Mouse (Mus musculus) E14TG2a.4 (cell line): ENCODE data around the gene Mtch1.
"Not testable (repeated sequence)": the region's sequence is repeated elsewhere in the genome, so short reads cannot be mapped to it uniquely, and the experiment has no call there.

ENCODE experiments used
- H3K27me3 ChIP-seq: 2 replicates; pipeline ENCODE4 v1.6.1; 2014; ENCODE audit warnings: low read length, control low read depth; ENCODE audit not compliant: insufficient read depth
- H3K36me3 ChIP-seq: 2 replicates; pipeline ENCODE4 v1.6.1; 2014; ENCODE audit warnings: low read length, control low read depth; ENCODE audit not compliant: insufficient read depth
- H3K4me1 ChIP-seq: replicated peaks from 2 replicates; pipeline ENCODE4 v1.6.1; 2014; ENCODE audit warnings: low read depth, low read length, control low read depth
- H3K4me3 ChIP-seq: replicated peaks from 2 replicates; pipeline ENCODE4 v1.5.1; 2014; ENCODE audit warnings: mild to moderate bottlenecking, low read length
- H3K9me3 ChIP-seq: 2 replicates; pipeline ENCODE4 v1.6.1; 2014; ENCODE audit warnings: low read length, control low read depth
- CTCF ChIP-seq: conservative IDR thresholded peaks from 2 replicates; pipeline ENCODE4 v1.5.1; 2014; ENCODE audit warnings: low read length
- NANOG ChIP-seq: IDR thresholded peaks from 2 replicates; pipeline ENCODE4 v1.6.1; 2014; ENCODE audit warnings: borderline replicate concordance, low read length, mixed read lengths
- POU5F1 ChIP-seq: IDR thresholded peaks from 2 replicates; pipeline ENCODE4 v1.6.1; 2014; ENCODE audit warnings: low read length, borderline replicate concordance

Mtch1 gene

DNA sequence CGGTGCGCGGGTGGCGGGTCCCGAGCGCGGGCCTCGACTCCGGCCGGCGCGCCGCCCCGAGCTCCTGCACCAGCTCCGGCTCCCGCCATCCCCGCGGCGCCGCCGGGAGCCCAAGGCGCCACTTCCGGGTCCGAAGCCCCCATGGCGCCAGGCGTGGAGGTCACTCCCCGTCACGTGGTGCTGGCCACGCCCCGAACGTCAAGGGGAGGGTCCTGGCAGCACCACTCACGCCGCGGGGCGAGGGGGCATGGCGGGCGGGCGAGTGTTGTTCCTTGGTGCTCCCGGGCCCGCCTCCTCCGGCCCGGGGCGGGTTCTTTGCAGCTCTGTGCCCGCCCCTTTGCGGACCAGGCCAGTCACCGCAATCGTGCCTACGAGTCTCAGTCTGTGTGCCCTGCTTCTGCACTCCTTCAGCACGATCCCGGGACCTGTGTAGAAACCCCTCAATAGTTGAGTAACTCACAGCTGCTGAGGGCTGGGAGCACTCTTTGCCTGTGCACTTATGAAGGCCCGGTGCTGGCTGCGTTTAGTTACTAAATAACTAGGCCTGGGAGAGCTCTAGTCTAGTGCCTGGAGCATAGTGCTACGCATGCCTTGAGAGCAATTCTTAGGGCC is at the start of gene Mtch1:
Gene Mtch1 (minus strand): TSS at position 290 of the 612 bp plus-strand sequence.
- H3K9me3 ChIP-seq, result no peaks in the 10 kb centered on the region
- peak within 1 kb of the TSS; percentile 89 for H3K4me3 ChIP-seq
- TF ChIP-seq CTCF (no peak), POU5F1 (no peak), NANOG (no peak)
- no peaks in the 10 kb centered on the region for H3K27me3 ChIP-seq
- peaks cover 67% of the 10 kb centered on the region for H3K4me1 ChIP-seq
- peaks cover 22% of the 10 kb centered on the region for H3K36me3 ChIP-seq

DNA sequence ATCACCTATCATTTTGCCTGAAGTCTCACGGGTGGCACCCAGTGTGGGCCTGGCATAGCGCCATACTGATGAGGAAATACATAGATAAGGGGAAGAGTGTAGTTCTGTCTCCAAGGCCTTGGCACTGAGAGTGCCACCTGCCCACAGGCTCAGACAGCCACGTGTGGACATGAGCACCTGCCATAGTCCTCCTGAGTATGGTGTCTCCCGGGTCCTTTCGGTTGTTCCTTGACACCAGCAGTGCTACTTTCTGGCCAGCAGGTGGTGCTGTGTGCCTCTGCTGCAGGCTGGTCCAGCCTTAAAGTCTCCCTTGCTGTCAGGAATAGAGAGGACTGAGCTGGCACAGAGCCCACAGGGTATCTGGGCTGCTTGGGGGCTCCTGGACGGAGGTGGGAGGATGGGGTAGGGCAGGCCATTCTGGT is 49.1 kb upstream of the Mtch1 start:
- Histone ChIP-seq H3K4me1 (peaks cover 87% of the 10 kb centered on the region), H3K27me3 (peaks cover 73% of the 10 kb centered on the region), H3K4me3 (no peak overlapping the region), H3K9me3 (peaks cover 5% of the 10 kb centered on the region; the same call in 1 of the 2 replicates), H3K36me3 (no peaks in the 10 kb centered on the region)
- no peak for TF ChIP-seq NANOG
- peak; percentile 94 for TF ChIP-seq CTCF

DNA sequence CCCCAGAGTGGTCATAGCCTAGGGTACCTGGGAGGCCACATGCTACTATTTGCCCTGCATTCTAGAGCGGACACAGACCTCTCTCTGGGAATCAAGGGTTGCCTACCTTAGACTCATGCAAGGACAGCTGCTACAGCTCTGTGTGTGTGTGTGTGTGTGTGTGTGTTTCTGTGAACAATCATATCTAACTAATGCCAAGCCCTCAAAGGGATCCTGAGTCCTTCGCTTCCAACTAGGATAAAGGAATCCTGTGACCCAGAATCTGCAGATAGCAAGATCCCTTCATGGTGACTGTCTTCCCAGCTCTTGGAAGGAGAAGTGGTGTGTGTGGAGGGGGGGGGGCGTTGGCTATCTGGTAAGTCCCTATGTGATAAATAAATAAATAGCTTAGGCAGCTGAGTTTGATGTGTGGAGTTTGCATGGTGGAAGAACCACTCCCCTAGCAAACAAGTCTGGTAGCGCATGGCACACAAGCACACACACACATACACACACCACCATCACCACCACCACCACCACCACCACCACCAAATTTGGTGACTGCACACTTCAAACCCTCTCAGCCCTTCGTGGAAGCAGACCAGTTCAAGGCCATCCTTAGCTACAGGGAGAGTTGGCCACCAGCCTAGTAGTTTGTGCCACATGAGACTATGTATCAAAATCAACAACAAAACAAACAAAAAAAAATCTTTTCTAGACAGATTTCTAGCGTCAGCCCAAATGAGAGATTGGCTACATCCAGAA is 48.5 kb upstream of the Mtch1 start:
- Histone ChIP-seq H3K36me3 (no peaks in the 10 kb centered on the region), H3K9me3 (no peaks in the 10 kb centered on the region), H3K4me1 (peaks cover 83% of the 10 kb centered on the region), H3K4me3 (no peak overlapping the region), H3K27me3 (peaks cover 68% of the 10 kb centered on the region)
- TF ChIP-seq CTCF (no peak), NANOG (no peak), POU5F1 (no peak)

DNA sequence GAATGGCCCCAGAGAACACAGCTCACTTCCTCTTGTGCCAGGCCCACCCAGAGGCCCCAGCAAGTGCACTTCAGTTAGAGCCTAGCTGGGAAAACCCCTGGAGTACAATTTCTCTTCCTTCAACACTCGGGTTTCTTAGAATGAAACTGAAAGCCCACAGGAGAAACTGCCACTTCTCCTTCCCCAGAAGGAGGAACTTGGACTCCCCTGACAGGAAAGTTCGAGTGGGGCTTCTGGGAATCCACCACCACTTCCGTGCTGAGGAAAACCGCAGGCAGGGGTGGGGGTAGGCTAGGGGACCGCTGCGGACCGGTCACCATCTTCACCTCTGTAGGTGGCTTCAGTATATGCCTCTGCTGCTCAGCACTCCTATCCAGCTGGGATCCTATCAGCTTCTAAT is 47.6 kb upstream of the Mtch1 start:
- no peak overlapping the region for H3K4me3 ChIP-seq
- TF ChIP-seq NANOG, result no peak
- TF ChIP-seq POU5F1, result no peak
- TF ChIP-seq CTCF, result no peak
- peaks cover 64% of the 10 kb centered on the region for H3K27me3 ChIP-seq
- H3K9me3 ChIP-seq, result no peaks in the 10 kb centered on the region
- peaks cover 77% of the 10 kb centered on the region for H3K4me1 ChIP-seq
- no peaks in the 10 kb centered on the region for H3K36me3 ChIP-seq

DNA sequence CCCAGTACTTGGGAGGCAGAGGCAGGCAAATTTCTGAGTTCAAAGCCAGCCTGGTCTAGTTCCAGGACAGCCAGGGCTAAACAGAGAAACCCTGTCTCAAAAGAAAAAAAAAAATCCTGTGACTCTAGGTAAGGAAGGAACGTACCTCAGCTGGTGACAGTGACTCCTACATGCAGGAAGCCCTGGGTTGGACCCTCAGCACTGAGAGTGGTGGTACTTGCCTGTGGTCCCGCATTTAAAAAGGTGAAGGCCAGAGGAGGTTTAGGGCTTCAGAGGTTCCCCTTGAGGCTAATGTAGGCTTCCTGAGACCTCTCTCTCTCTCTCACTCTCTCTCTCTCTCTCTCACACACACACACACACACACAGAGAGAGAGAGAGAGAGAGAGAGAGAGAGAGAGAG is 47.0 kb upstream of the Mtch1 start:
- Histone ChIP-seq H3K4me1 (peaks cover 71% of the 10 kb centered on the region), H3K27me3 (peaks cover 58% of the 10 kb centered on the region)
- not testable (repeated sequence) for H3K9me3 ChIP-seq, H3K4me3 ChIP-seq, H3K36me3 ChIP-seq

DNA sequence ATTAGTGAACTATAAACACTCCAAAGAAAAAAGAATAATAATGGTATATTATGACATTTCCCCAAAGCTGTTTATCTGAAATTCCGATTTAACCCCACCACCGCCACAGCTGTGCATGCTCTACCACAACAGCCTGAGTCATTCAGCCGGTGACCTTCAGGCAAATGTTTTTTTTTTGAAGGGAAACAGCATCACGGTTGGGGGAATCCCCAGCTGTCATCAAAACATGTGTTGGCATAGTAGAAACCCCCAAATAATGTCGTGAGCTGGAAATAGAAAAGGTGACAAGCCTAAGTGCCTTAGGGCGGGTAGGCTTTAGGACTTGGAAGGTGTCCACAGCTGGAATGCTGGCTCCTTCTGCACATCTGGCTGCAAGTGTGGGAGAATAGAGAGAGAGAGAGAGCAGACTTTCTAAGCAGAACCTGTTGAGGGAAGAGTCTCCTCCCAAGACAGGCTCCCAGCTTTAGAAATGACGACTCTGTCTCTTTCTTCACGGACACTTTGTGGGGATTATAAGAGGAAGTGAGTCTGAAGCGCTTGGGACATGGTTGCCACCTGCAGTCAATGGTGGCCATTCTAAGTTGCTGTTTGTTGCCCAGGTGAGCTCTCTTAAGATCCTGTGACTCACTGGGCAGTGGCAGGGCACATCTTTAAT is 46.5 kb upstream of the Mtch1 start:
- H3K4me3 ChIP-seq, result no peak overlapping the region
- H3K36me3 ChIP-seq, result no peaks in the 10 kb centered on the region
- no peaks in the 10 kb centered on the region for H3K9me3 ChIP-seq
- TF ChIP-seq POU5F1 (no peak), NANOG (no peak), CTCF (no peak)
- H3K27me3 ChIP-seq, result peaks cover 53% of the 10 kb centered on the region
- peaks cover 71% of the 10 kb centered on the region for H3K4me1 ChIP-seq

DNA sequence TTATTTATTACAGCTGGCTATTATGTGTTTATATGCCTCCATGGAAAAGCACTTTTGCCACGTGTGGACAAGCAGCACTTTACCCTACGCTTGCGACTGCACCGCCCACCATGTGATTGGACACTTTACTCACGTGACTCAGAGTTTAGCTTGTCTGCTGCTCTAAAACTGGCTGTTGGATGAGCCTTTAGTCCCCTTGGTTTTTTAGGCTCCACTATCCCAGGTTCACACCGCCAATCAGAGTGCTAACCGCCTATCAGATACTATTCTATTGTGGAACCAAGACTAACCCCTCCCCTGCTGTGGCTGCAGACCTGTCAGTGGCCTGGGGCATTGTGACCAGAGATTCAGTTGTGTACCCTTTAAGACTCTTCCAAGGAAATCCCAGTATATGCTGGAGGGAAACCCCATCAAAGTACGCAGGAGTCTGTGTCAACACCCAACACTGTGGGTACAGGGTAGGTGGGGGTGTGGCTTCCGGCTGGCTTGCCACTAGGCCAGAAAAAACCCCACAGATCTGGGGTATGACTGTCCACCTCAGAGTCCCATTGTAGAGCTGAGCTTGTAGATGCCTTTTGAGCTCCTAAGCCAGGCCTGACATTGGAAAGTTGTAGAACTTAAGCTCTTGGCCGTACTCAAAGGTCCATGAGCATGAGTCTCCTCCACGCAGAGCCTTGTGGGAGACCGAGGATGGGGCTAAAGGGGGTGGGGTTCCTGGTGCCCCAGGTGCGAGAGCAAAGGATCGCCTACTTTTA is 45.8 kb upstream of the Mtch1 start:
- no peak for TF ChIP-seq POU5F1
- no peak for TF ChIP-seq NANOG
- no peak for TF ChIP-seq CTCF
- Histone ChIP-seq H3K4me1 (peaks cover 71% of the 10 kb centered on the region), H3K27me3 (peaks cover 48% of the 10 kb centered on the region), H3K9me3 (no peaks in the 10 kb centered on the region), H3K4me3 (no peak overlapping the region), H3K36me3 (no peaks in the 10 kb centered on the region)

DNA sequence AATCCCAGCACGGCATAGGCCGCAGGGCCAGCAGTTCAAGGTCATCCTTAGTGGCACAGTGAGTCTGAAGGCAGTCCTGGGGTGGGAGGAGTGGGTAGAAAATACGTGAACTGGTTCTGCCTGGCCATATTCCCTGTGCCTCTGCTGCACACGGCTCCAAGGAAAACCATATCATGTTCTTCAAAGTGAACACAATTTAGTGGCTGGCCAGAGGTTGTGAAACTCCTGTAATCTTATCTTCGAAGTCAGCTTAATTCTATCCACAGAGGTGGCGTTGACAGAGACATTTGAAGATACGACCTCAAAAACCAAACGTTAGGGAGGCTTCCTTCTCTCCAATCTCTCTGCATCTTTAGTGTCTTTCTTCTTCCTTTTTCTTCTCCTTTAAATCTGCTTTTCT is 43.5 kb upstream of the Mtch1 start:
- TF ChIP-seq CTCF (no peak), NANOG (no peak), POU5F1 (no peak)

More for the DNA sequence above, 43.5 kb upstream of the Mtch1 start:
- Histone ChIP-seq H3K9me3 (no peaks in the 10 kb centered on the region), H3K27me3 (peaks cover 37% of the 10 kb centered on the region), H3K4me3 (no peak overlapping the region), H3K36me3 (no peaks in the 10 kb centered on the region), H3K4me1 (peaks cover 59% of the 10 kb centered on the region)
